Mouse (Mus musculus) kidney, postnatal 0 days (tissue): Measurements from ENCODE around the gene Gucy2f. TPM values are rescaled to one million over a fixed set of nuclear protein-coding genes. Genes with fewer than 3 reads are reported as not detected.

Experiments
- ATAC-seq: fragments of 200-750 bp; cut with Nextera tagmentation; replicated peaks from 2 replicates; pipeline ENCODE4 v1.8.0; 2017; ENCODE audit warnings: low read depth, moderate number of reproducible peaks, moderate TSS enrichment, moderate library complexity; ENCODE audit not compliant: low FRiP score
- DNase-seq: peaks from one replicate; pipeline ENCODE4 v3.0.0-alpha.2; 2016; ENCODE audit warnings: low spot score
- H3K27ac ChIP-seq: fragments of 300-500 bp; sonication (generic); 2 replicates; pipeline ENCODE4 v1.5.1; 2014; ENCODE audit warnings: mild to moderate bottlenecking
- H3K27me3 ChIP-seq: fragments of 300-500 bp; sonication (generic); 2 replicates; pipeline ENCODE4 v1.6.1; 2014; ENCODE audit warnings: low read length, mixed read lengths; ENCODE audit not compliant: insufficient read depth
- H3K36me3 ChIP-seq: fragments of 300-500 bp; sonication (generic); 2 replicates; pipeline ENCODE4 v1.6.1; 2014; ENCODE audit warnings: low read length, mixed read lengths; ENCODE audit not compliant: insufficient read depth
- H3K4me1 ChIP-seq: fragments of 300-500 bp; sonication (generic); replicated peaks from 2 replicates; pipeline ENCODE4 v1.6.1; 2014; ENCODE audit warnings: antibody characterized with exemption, low read length, mixed read lengths; ENCODE audit not compliant: insufficient read depth
- H3K4me2 ChIP-seq: fragments of 300-500 bp; sonication (generic); 2 replicates; pipeline ENCODE4 v1.6.1; 2014; ENCODE audit warnings: mild to moderate bottlenecking, low read length, moderate library complexity, mixed read lengths
- H3K4me3 ChIP-seq: fragments of 300-500 bp; sonication (generic); replicated peaks from 2 replicates; pipeline ENCODE4 v1.5.1; 2014; ENCODE audit warnings: low read depth, low read length
- H3K9ac ChIP-seq: fragments of 300-500 bp; sonication (generic); 2 replicates; pipeline ENCODE4 v1.6.1; 2014; ENCODE audit warnings: low read depth, low read length
- H3K9me3 ChIP-seq: fragments of 300-500 bp; sonication (generic); replicated peaks from 2 replicates; pipeline ENCODE4 v1.6.1; 2016; ENCODE audit warnings: low read length, inconsistent platforms, mixed read lengths
- CTCF ChIP-seq: IDR thresholded peaks from 2 replicates; pipeline ENCODE4 v1.5.1; 2016; ENCODE audit warnings: antibody characterized with exemption, low read depth, mild to moderate bottlenecking, moderate library complexity
- WGBS: fragments of 180-500 bp; shearing (Covaris S2); extraction: QIAGEN DNeasy Blood & Tissue Kit; methylation state at CpG from one replicate; pipeline ENCODE4 v1.1.7; 2014; 5-methylcytosine and 5-hydroxymethylcytosine counted together
- polyA plus RNA-seq: library from polyadenylated mRNA; unstranded; fragments of >200 nt; fragmentation: Nextera tagmentation; extraction: Ambion mirVana; gene quantifications from 2 replicates; pipeline ENCODE4 v1.2.1, GENCODE M21; 2015

Gene Gucy2f
- polyA plus RNA-seq, 1 experiment from 2014 or later = not detected

GRCm38 (mm10) chrX:142062585-142062984 lies 134.1 kb downstream of the Gucy2f start:
- ATAC-seq (no peak), DNase-seq (no peak)
- Histone ChIP-seq H3K9ac (no peak overlapping the region), H3K27me3 (no peaks in the 10 kb centered on the region), H3K9me3 (no peaks in the 10 kb centered on the region), H3K4me3 (no peak overlapping the region), H3K4me1 (no peaks in the 10 kb centered on the region), H3K4me2 (no peak overlapping the region), H3K27ac (no peak overlapping the region), H3K36me3 (no peaks in the 10 kb centered on the region)
- TF ChIP-seq CTCF = no peak
- WGBS = 66% methylated on average over 3 of the region's 3 CpGs

Other genes starting within 250 kb of the Gucy2f start
- gene Nxt2, start 29.8 kb upstream of the Gucy2f start, polyA plus RNA-seq = 29.9 and 32.6 TPM in 2 replicates
- gene Kcne1l, start 109.4 kb upstream of the Gucy2f start, polyA plus RNA-seq = 18.0 and 18.1 TPM in 2 replicates
- gene Acsl4, start 193.6 kb upstream of the Gucy2f start, polyA plus RNA-seq = 31.1 and 32.3 TPM in 2 replicates